Mouse (Mus musculus): ENCODE measurements around the gene Gm26602.

DNA sequence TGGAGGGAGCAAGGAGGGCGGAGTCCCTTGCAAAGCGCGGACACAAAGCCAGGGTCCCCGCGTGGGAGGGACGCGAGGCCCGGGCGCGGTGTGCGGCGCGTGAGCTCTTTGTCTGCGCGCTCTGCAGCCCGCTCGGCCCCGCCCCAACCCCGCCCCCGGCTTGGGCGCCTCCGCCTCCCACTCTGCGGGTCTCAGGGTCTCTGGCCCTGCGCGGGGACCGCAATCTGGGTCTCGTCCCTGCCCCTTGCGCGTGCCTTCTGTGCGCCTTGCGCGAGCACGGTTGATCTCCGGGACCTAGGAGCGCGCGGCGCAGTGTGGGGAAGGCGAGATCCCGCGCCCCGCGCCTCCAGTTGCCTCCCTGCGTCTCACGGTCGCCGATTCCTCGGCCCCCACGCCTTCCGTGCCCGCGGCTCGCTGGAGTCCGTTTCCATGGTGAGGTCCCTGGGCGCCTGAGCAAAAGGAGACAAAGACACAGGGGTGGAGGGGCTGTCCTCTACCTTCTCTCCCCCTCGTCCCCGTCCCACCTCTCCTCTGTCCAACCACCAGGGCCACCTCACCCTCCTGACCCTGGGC is 36.3 kb upstream of the Gm26602 start, which contains the start of the genes Prtn3 and Plppr3:
- TF ChIP-seq E2F4 (IDR thresholded peaks at IDR 0.05; ENCODE audit: insufficient read depth) (no peak), MYOG (IDR thresholded peaks at IDR 0.05; ENCODE audit: control insufficient read depth in 1 of 3, insufficient read depth in 1 of 3, insufficient read length in 2 of 3, low read depth in 2 of 3) (no peak), TCF12 (IDR thresholded peaks at IDR 0.05; ENCODE audit: insufficient read depth, poor library complexity, severe bottlenecking) (no peak), CEBPB (IDR thresholded peaks at IDR 0.05; ENCODE audit: insufficient read depth, poor library complexity, severe bottlenecking) (no peak), MAX (IDR thresholded peaks at IDR 0.05; ENCODE audit: low read depth) (no peak), POLR2A (IDR thresholded peaks at IDR 0.05; ENCODE audit: insufficient read length, low read depth) (no peak), USF1 (IDR thresholded peaks at IDR 0.05; ENCODE audit: low read depth) (no peak), MYOD1 (IDR thresholded peaks at IDR 0.05; ENCODE audit: control insufficient read depth in 1 of 3, insufficient read length in 2 of 3, low read depth in 2 of 3) (no peak), POLR2AphosphoS2 (IDR thresholded peaks at IDR 0.05; ENCODE audit: insufficient read length, low read depth) (no peak), SRF (IDR thresholded peaks at IDR 0.05; ENCODE audit: control insufficient read depth, insufficient read length, low read depth) (no peak), REST (IDR thresholded peaks at IDR 0.05; ENCODE audit: insufficient read depth, insufficient read length) (no peak)

Measured in myocyte (in vitro differentiated cells).